Mouse (Mus musculus) urinary bladder, postnatal 25 days (tissue): ENCODE measurements at regions not wholly inside any gene's neighbourhood (a gene's known extent, or its start where the extent isn't known, plus 50 kb on each side); places are given as distances from the start of the nearest gene placed in this dataset.

Source experiments
- DNase-seq: peaks from one replicate; pipeline ENCODE4 v3.0.0; 2022; ENCODE audit warnings: low spot score

DNA sequence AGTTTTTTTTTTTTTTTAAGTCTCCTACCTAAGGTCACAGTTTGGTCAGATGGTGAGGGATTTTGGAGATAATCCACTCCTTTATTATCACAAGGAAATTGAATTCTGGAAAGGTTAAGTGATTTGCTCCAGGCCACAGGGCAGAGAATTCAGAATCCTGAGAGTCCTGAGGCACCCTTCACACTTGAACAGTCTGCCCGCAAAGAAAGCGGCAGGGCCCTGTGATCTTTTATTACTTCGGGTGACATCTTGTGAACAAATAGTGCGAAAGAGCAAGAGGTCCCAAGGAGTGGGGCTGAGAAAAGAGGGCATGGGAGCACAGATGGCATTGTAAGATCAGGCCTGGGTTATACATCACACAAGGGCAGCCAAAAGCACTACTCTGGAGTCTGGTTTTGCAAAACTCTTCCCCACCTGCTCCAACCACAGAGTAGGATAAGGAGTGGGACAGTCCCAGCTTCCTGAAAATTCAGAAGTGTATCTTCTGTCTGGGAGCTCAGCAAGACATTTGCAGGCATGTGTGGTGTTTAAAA is 150.5 kb upstream of the Wdr11 start:
- DNase-seq, result no peak

DNA sequence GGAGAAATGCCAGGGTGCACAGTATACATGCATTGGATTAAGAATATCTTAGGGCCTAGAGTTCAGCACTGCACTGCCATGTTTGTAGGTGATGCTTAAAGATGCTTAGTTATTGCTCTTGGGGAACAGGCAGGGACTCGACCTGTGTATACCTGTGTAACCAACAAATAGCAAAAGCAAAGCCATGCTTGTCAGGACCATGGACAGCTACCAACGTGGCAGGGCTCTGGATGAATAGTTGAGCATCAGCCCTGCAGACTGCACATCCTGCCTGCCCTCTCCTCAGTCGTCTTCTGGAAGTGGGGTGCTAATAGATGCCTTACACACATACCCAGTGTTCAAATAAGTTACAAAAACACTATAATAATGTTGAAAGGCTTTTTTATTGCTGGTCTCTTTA is 122.2 kb upstream of the Wdr11 start:
- DNase-seq, result peak; percentile 41

DNA sequence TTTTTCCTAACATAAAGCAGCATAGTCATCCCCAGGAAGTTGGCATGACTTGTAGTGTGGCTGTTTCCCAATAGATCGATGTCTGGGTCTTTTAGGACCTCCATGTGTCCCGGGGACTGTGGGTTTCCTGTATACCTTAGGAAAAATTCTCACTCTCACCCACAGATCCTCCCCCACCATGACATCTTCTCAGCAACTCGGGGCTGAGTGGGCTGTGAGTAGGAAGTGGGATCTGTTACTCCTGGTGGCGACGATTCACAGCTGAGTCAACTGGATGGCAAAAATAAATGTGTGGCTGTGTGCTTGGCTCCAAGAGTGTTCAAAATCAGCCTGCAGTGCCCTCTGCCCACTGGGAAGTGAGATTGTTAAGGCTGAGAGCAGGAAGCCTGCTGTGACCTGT is 107.9 kb upstream of the Wdr11 start:
- DNase-seq, result no peak

DNA sequence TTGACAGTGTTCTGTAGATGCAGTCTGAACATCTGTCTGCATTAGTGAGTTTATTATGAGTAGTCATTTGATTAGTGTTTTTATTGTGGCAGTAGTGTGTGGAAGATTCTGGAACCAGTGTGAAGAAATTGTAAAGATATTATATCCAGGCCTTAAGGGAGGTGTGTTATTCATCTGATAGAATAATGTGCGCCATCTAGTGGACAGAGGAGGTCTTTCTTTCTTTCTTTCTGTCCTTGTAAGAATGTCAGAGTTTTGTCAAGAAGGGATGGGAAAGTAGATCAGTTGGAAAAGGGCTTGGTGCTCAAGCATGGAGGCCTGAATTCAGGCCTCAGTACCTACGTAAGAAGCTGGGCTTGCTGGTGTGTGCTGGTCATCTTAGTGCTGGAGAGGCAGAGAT is 84.8 kb upstream of the Wdr11 start:
- peak; percentile 8 for DNase-seq

DNA sequence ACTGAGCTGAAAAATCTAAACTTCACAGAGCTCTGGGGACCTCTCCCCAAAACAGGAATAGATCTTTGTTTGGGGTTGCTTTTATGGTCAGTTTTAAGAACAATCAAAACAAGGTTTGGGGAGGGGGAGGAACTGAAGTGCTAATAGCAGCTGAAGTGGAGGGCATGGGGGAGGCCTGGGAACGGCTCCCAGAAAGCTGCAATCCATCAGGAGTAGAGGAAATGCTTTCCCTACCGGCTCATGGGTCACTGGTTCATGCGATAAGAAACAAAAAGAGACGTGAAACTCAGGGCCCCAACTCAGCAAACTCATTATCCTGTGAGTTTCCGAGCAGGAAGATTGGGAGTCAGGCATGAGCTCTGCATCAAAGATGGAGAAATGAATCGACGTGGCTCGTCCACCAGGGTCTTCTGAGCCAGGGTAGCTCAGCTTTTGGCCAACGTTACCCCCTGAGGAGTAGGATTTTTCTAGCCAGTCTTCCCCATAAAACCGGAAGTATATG is 82.0 kb upstream of the Wdr11 start:
- DNase-seq, result no peak

DNA sequence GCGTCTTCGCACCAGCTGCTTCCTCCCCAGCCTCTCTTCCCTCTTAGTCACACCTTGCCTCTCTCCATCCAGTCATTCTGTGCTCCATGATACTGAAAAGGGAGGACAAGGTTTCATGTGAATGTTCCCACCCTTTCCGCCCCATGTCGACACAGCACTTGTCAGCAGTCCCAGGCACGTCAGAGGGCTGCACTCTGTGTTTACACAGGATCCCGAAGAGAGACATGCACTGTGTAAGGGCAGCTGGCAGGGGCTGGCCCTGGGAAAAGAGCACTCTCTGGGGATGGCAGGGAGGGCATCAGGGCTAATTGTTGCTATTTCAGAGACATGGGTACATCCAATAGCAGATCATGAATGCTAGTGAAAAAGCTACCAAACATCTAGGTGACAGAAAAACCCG is 77.0 kb upstream of the Wdr11 start:
- no peak for DNase-seq

DNA sequence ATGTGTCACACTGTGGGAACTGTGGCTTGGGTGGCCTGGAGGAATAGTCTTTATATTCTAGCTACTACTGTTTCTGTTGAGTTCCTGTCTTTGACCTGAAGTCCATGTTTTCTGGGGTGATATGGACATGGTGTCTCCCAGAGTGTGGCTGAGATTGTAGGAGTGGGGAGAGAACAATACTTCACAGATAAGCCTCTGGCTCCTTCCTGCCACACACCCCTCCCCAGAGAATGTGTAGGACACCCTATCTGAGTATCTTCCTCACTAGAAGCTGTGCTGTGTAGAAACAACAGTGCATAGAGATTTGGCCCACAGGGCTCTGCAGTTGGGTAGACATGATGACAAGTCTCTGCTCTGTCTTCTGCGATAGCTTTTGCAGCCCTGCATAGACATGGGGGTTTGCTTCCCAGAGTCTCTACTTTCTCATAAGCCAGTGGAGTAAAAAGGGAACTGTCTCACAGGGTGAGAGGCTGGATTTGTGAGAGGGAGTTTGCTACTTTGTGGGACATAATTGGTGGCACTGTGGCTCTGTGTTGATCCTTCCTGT is 67.2 kb upstream of the Wdr11 start:
- no peak for DNase-seq

DNA sequence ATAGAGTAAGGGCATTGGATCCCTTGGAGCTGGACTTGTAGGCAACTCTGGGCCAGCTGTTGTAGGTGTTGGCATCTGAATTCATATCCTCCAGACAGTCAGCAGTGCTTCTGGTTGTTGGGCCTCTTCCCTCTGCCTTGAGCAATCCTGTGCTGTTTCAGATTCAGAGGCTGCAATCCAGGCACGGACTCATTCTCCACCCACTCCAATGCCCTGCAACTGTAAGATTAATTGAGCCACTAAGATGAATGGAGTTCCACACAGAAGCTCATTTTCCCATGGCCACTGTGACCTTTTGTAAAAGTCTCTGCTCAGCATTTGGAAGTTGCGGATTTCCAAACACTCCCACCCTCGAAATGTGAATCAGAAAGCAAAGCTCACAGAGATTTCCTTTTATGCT is 65.7 kb upstream of the Wdr11 start:
- no peak for DNase-seq

DNA sequence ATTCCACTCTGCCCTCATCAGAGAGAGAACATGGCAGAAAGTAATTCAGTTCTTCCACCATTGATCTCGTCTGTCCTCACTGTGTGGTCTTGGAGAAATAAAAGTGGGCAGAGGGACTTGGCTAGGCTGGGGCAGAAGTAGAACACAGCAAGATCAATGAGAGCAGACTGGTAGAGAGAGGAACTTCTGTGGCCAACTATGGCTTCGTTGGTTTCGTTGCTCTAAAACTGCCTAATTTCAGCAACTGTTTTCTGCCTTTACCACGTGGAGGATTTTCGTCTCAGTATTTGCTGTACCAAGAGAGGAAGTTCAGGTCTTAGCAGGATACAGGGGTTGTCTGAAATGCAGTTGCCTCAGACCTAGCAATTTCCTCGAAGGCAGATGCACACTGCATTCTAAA is 63.4 kb upstream of the Wdr11 start:
- DNase-seq, result no peak

DNA sequence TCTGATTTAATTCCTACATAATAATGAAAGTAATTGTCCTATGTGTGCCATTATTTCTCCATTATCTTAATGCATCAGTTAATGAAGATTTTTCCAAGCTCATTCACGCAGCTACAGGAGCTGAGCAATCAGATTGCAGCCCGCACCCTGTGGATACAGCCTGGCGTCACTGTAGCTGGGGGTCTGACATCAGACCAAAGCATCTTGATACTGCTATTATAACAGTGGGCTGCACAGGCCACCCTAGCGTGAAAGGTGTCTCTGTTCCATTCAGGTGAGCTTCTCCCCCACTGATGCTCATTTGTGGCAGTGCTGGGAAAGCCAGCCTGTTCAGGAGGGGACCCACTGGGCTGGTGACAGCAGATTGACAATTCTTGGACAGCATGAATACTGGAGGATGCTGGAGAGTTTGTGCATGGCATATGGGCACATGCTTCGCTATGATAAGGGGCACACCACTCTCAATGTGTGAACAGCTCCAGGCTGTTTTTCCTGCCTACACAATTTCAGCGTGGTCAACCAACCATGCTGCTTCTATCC is 58.2 kb upstream of the Wdr11 start:
- DNase-seq, result no peak
